ENCODE assay signal across 9 mouse cellular contexts in the genomic region with DNA sequence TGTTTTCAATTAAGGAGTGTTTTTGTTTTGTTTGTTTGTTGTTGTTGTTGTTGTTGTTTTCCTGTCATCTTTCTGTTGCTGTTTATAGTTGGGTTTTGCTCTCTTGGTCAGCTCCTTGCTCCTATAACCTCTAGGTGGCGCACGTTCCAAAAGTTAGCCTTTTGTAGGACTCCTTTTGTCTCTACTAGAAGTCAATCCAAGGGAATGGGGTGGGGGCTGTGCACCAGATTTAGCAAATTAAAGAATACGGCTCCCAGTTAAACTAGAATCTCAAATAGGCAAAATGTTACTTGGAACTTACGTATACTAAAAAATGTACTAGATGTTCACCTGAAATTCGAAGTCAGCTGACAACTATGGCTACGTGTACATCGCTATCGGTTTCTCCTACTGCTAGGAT. TPM values are rescaled to one million over a fixed set of nuclear protein-coding genes. Genes with fewer than 3 reads are reported as not detected.
DNase-seq lines count a peak whose midpoint lies in the region; ATAC-seq and TF ChIP-seq lines count a peak whose summit lies in the region.
"Had no signal": no experiment of that assay in that cellular context is flagged by ENCODE, and none has a peak within 500 bp of the region (broad histone marks: within the 10 kb centered on the region; RNA-seq: fewer than 3 reads in every experiment).

No protein-coding gene starts in this region.

- 0 out of 2 replicates have a peak, but pooled peaks cover 2% of the 10 kb centered on the region for H3K4me1 ChIP-seq in heart, embryonic 11.5 days (ENCODE audit: control insufficient read depth, insufficient read depth, low read length)
- H3K4me1 ChIP-seq in kidney, postnatal 0 days (replicated peaks; ENCODE audit: insufficient read depth, low read length), result no peaks in the 10 kb centered on the region

- H3K27me3 ChIP-seq in heart, embryonic 11.5 days (ENCODE audit: control insufficient read depth, insufficient read depth, low read length), result no peaks in the 10 kb centered on the region
- H3K27me3 ChIP-seq in kidney, postnatal 0 days (ENCODE audit: insufficient read depth, low read length), result no peaks in the 10 kb centered on the region

- no peaks in the 10 kb centered on the region; the same call in 1 of the 2 replicates for H3K9me3 ChIP-seq in heart, embryonic 11.5 days (replicated peaks; ENCODE audit: control insufficient read depth, low read length)
- H3K9me3 ChIP-seq in kidney, postnatal 0 days (replicated peaks; ENCODE audit: low read length), result no peaks in the 10 kb centered on the region

- no peak overlapping the region for H3K4me3 ChIP-seq in heart, embryonic 11.5 days (ENCODE audit: low read depth, low read length)
- H3K4me3 ChIP-seq in kidney, postnatal 0 days (replicated peaks; ENCODE audit: low read depth, low read length), result no peak overlapping the region

- DNase-seq in heart, adult 8-10 months (ENCODE audit: low spot score), result peak; percentile 8
- peak; percentile 34 for DNase-seq in urinary bladder, postnatal 25 days (ENCODE audit: low spot score)
- DNase-seq in urinary bladder, adult 2 months (ENCODE audit: low spot score), result no peak
- DNase-seq in kidney, postnatal 0 days (ENCODE audit: low spot score), result peak; percentile 76
- no peak for DNase-seq in neural tube, embryonic 10.5 days (ENCODE audit: extremely low spot score, low spot score)
- DNase-seq in urinary bladder, postnatal 10 days (ENCODE audit: low spot score), result no peak

- TF ChIP-seq CTCF in kidney, postnatal 0 days (IDR thresholded peaks at IDR 0.05; ENCODE audit: low read depth), result peak; percentile 80

- no peaks in the 10 kb centered on the region for H3K36me3 ChIP-seq in heart, embryonic 11.5 days (ENCODE audit: control insufficient read depth, insufficient read depth, low read length)
- no peaks in the 10 kb centered on the region for H3K36me3 ChIP-seq in kidney, postnatal 0 days (ENCODE audit: insufficient read depth, low read length)

- H3K4me2 ChIP-seq in heart, embryonic 11.5 days, result no peak overlapping the region
- no peak overlapping the region for H3K4me2 ChIP-seq in kidney, postnatal 0 days (ENCODE audit: low read length)

- ATAC-seq in heart, embryonic 11.5 days (replicated peaks; ENCODE audit: insufficient number of reproducible peaks, low FRiP score, low TSS enrichment), result no peak
- ATAC-seq in kidney, postnatal 0 days (replicated peaks; ENCODE audit: low FRiP score, low read depth), result no peak
- ATAC-seq in erythroblast, adult 5-6 weeks (replicated peaks; ENCODE audit: low FRiP score, poor library complexity, severe bottlenecking), result no peak

- WGBS in heart, embryonic 11.5 days (ENCODE audit: insufficient replicate concordance), result 69% methylated on average over 8 of the region's 8 CpGs
- WGBS in kidney, postnatal 0 days, result 67% methylated on average over 8 of the region's 8 CpGs

- H3K9ac ChIP-seq in heart, embryonic 11.5 days (ENCODE audit: low read depth, low read length), result no peak overlapping the region
- H3K9ac ChIP-seq in kidney, postnatal 0 days (ENCODE audit: low read depth, low read length), result no peak overlapping the region

- no peak overlapping the region for H3K27ac ChIP-seq in heart, embryonic 11.5 days (ENCODE audit: low read depth, low read length)
- no peak overlapping the region for H3K27ac ChIP-seq in kidney, postnatal 0 days

RNA-seq across cellular contexts. Expression of a gene that starts 47.7 kb away (rescaled TPM):
- not detected for total RNA-seq in heart, adult 8-10 months (2022)
- polyA plus RNA-seq in heart, embryonic 11.5 days (2014; fragmentation: Nextera tagmentation; extraction: Ambion mirVana), result 0.30 TPM in 1 of 2 replicates, not detected in the other
- 11.7 and 12.5 TPM in 2 replicates for polyA plus RNA-seq in urinary bladder, adult 2 months (2012; rRNA removed)
- polyA plus RNA-seq in kidney, postnatal 0 days (2015; fragmentation: Nextera tagmentation; extraction: Ambion mirVana), result 88.8 and 92.6 TPM in 2 replicates
- total RNA-seq in erythroblast, adult 5-6 weeks (2015; ENCODE audit: low replicate concordance), result not detected in 2 replicates
- total RNA-seq in erythroblast, adult 5-6 weeks (2017; ENCODE audit: low replicate concordance), result not detected in 2 replicates

RNA-seq across cellular contexts. Expression of a gene that starts 48.7 kb away (rescaled TPM):
- 1 to 10 TPM; 5.7 to 7.9 (median 6.6) TPM for total RNA-seq in heart, adult 8-10 months (2022)
- polyA plus RNA-seq in heart, embryonic 11.5 days (2014; fragmentation: Nextera tagmentation; extraction: Ambion mirVana), result 13.5 and 16.1 TPM in 2 replicates
- polyA plus RNA-seq in urinary bladder, adult 2 months (2012; rRNA removed), result 12.5 and 13.1 TPM in 2 replicates
- 14.4 and 14.9 TPM in 2 replicates for polyA plus RNA-seq in kidney, postnatal 0 days (2015; fragmentation: Nextera tagmentation; extraction: Ambion mirVana)
- total RNA-seq in erythroblast, adult 5-6 weeks (2015; ENCODE audit: low replicate concordance), result 2.5 and 3.8 TPM in 2 replicates
- total RNA-seq in erythroblast, adult 5-6 weeks (2017; ENCODE audit: low replicate concordance), result 2.0 and 6.8 TPM in 2 replicates

RNA-seq across cellular contexts. Expression of a gene that starts 55.4 kb away (rescaled TPM):
- 1 to 10 TPM in 1 of 4 experiments, not detected in 3; 1.5 TPM for total RNA-seq in heart, adult 8-10 months (2022)
- not detected in 2 replicates for polyA plus RNA-seq in heart, embryonic 11.5 days (2014; fragmentation: Nextera tagmentation; extraction: Ambion mirVana)
- polyA plus RNA-seq in urinary bladder, adult 2 months (2012; rRNA removed), result 1.4 and 1.6 TPM in 2 replicates
- polyA plus RNA-seq in kidney, postnatal 0 days (2015; fragmentation: Nextera tagmentation; extraction: Ambion mirVana), result 1.5 and 1.7 TPM in 2 replicates
- 203 and 278 TPM in 2 replicates for total RNA-seq in erythroblast, adult 5-6 weeks (2015; ENCODE audit: low replicate concordance)
- 146 and 210 TPM in 2 replicates for total RNA-seq in erythroblast, adult 5-6 weeks (2017; ENCODE audit: low replicate concordance)
- total RNA-seq: heart, adult 18-20 months had no signal

Comparison
In these comparisons a context has a peak if more than half of its experiments do, and no peak if none do; other contexts are left out.
1. DNase-seq: peak in heart, adult 8-10 months (single experiment), urinary bladder, postnatal 25 days (single experiment) and kidney, postnatal 0 days (single experiment); none in urinary bladder, adult 2 months (single experiment), neural tube, embryonic 10.5 days (single experiment) and urinary bladder, postnatal 10 days (single experiment).